Mouse (Mus musculus): ENCODE data around the gene Cerkl.

The Cerkl gene

GRCm38 (mm10) chr2:79442906-79443305 lies 13.7 kb downstream of the Cerkl start:
- DNase-seq: no peak

GRCm38 (mm10) chr2:79442227-79442626 lies 14.4 kb downstream of the Cerkl start:
- no peak for DNase-seq

GRCm38 (mm10) chr2:79430061-79430460 lies 26.5 kb downstream of the Cerkl start:
- DNase-seq: no peak

GRCm38 (mm10) chr2:79429650-79430049 lies 26.9 kb downstream of the Cerkl start:
- DNase-seq: peak; percentile 46

- no peak for DNase-seq
These were observed 27.5 kb downstream of the Cerkl start for GRCm38 (mm10) chr2:79429108-79429507.

GRCm38 (mm10) chr2:79428569-79429104 lies 27.9 kb downstream of the Cerkl start:
- DNase-seq: peak; percentile 21

GRCm38 (mm10) chr2:79428022-79428421 lies 28.6 kb downstream of the Cerkl start:
- no peak for DNase-seq

- DNase-seq: no peak
These were observed 34.9 kb downstream of the Cerkl start for GRCm38 (mm10) chr2:79421696-79422095.

GRCm38 (mm10) chr2:79414505-79414904 lies 42.1 kb downstream of the Cerkl start:
- DNase-seq: no peak

- no peak for DNase-seq
These were observed 45.7 kb downstream of the Cerkl start for GRCm38 (mm10) chr2:79410903-79411255.

GRCm38 (mm10) chr2:79410247-79410902 lies 46.2 kb downstream of the Cerkl start:
- DNase-seq: no peak

GRCm38 (mm10) chr2:79405661-79406405 lies 50.8 kb downstream of the Cerkl start:
- DNase-seq: no peak

GRCm38 (mm10) chr2:79400045-79400444 lies 56.5 kb downstream of the Cerkl start:
- DNase-seq: no peak

- no peak for DNase-seq
These were observed 57.2 kb downstream of the Cerkl start for GRCm38 (mm10) chr2:79399234-79400000.

GRCm38 (mm10) chr2:79398831-79399230 lies 57.8 kb downstream of the Cerkl start:
- DNase-seq: no peak

GRCm38 (mm10) chr2:79398343-79398742 lies 58.2 kb downstream of the Cerkl start:
- DNase-seq: no peak

- DNase-seq: no peak
These were observed 59.5 kb downstream of the Cerkl start for GRCm38 (mm10) chr2:79397107-79397506.

- no peak for DNase-seq
These were observed 77.2 kb downstream of the Cerkl start for GRCm38 (mm10) chr2:79379087-79380041.

- DNase-seq: no peak
These were observed 78.1 kb downstream of the Cerkl start for GRCm38 (mm10) chr2:79378346-79379086.

GRCm38 (mm10) chr2:79372486-79373200 lies 83.9 kb downstream of the Cerkl start:
- DNase-seq: peak; percentile 20

GRCm38 (mm10) chr2:79372154-79372467 lies 84.5 kb downstream of the Cerkl start:
- no peak for DNase-seq
